ENCODE assay signal across 16 mouse cellular contexts in genomic region chr4:76889669-76890068, GRCm38 (mm10).
"Had no signal": no experiment of that assay in that cellular context is flagged by ENCODE, and none has a peak within 500 bp of the region (broad histone marks: within the 10 kb centered on the region; RNA-seq: fewer than 3 reads in every experiment).

No protein-coding gene starts in this region.

- H3K4me2 ChIP-seq: heart, embryonic 11.5 days; heart, embryonic 12.5 days; heart, embryonic 13.5 days; heart, embryonic 15.5 days; hindbrain, embryonic 12.5 days; hindbrain, embryonic 13.5 days; hindbrain, embryonic 14.5 days; hindbrain, embryonic 15.5 days; kidney, embryonic 15.5 days had no signal

- H3K27ac ChIP-seq: heart, embryonic 10.5 days; heart, embryonic 13.5 days; heart, embryonic 15.5 days; hindbrain, embryonic 10.5 days; hindbrain, embryonic 12.5 days; hindbrain, embryonic 13.5 days; hindbrain, embryonic 14.5 days; hindbrain, embryonic 15.5 days; hindbrain, postnatal 0 days; kidney, embryonic 15.5 days; kidney, postnatal 0 days; layer of hippocampus, adult 2 months; left cerebral cortex, adult 2 months had no signal

- H3K9me3 ChIP-seq: heart, embryonic 10.5 days; heart, embryonic 12.5 days; heart, embryonic 13.5 days; heart, embryonic 15.5 days; hindbrain, embryonic 10.5 days; hindbrain, embryonic 12.5 days; hindbrain, embryonic 13.5 days; hindbrain, embryonic 15.5 days; kidney, embryonic 15.5 days had no signal

- H3K27me3 ChIP-seq: heart, embryonic 12.5 days; heart, embryonic 13.5 days; heart, embryonic 15.5 days; hindbrain, embryonic 12.5 days; hindbrain, embryonic 13.5 days; hindbrain, embryonic 15.5 days; kidney, embryonic 15.5 days had no signal

- H3K36me3 ChIP-seq: heart, embryonic 10.5 days; heart, embryonic 12.5 days; heart, embryonic 13.5 days; heart, embryonic 15.5 days; hindbrain, embryonic 10.5 days; hindbrain, embryonic 12.5 days; hindbrain, embryonic 13.5 days; hindbrain, embryonic 15.5 days; kidney, embryonic 15.5 days had no signal

- H3K4me3 ChIP-seq: heart, embryonic 10.5 days; heart, embryonic 12.5 days; heart, embryonic 13.5 days; heart, embryonic 15.5 days; hindbrain, embryonic 10.5 days; hindbrain, embryonic 12.5 days; hindbrain, embryonic 13.5 days; hindbrain, embryonic 15.5 days; kidney, embryonic 15.5 days; layer of hippocampus, adult 2 months; left cerebral cortex, adult 2 months had no signal

- H3K9ac ChIP-seq: heart, embryonic 12.5 days; heart, embryonic 13.5 days; heart, embryonic 15.5 days; hindbrain, embryonic 12.5 days; hindbrain, embryonic 13.5 days; hindbrain, embryonic 14.5 days; hindbrain, embryonic 15.5 days; kidney, embryonic 15.5 days had no signal

- ATAC-seq: hindbrain, embryonic 16.5 days; hindbrain, postnatal 0 days had no signal

- H3K4me1 ChIP-seq: heart, embryonic 10.5 days; heart, embryonic 12.5 days; heart, embryonic 13.5 days; heart, embryonic 15.5 days; hindbrain, embryonic 10.5 days; hindbrain, embryonic 12.5 days; hindbrain, embryonic 13.5 days; hindbrain, embryonic 15.5 days; kidney, embryonic 15.5 days had no signal
